In genomic region chr8:125343867-125344266, GRCm38 (mm10) we compare ENCODE assay signal across 10 mouse cellular contexts.
DNase-seq lines count a peak whose midpoint lies in the region; ATAC-seq and TF ChIP-seq lines count a peak whose summit lies in the region.
"Had no signal": no experiment of that assay in that cellular context is flagged by ENCODE, and none has a peak within 500 bp of the region (broad histone marks: within the 10 kb centered on the region; RNA-seq: fewer than 3 reads in every experiment).

No protein-coding gene starts in this region.

- H3K36me3 ChIP-seq in C2C12 (ENCODE audit: control insufficient read depth, insufficient read depth): no peaks in the 10 kb centered on the region
- H3K36me3 ChIP-seq: embryonic facial prominence, embryonic 12.5 days had no signal

- DNase-seq in layer of hippocampus, adult 2 months (ENCODE audit: low spot score in 2 of 2): peak in 1 of 2 experiments; percentile 22
- no peak for DNase-seq in layer of hippocampus, adult 8-10 months (ENCODE audit: low spot score in 2 of 2)
- peak; percentile 69 for DNase-seq in Muller cell, postnatal 12 days (ENCODE audit: inconsistent ontology term)
- DNase-seq in urinary bladder, adult 18-20 months (ENCODE audit: low spot score in 2 of 2): no peak
- DNase-seq in gastrocnemius, postnatal 10 days: no peak
- DNase-seq: heart, postnatal 10 days; thymus, adult 2 months had no signal

- peak; percentile 33; the same call in 1 of the 2 replicates for ATAC-seq in granulocyte monocyte progenitor cell, adult 5-6 weeks (replicated peaks; ENCODE audit: poor library complexity, severe bottlenecking)

- H3K79me2 ChIP-seq in C2C12 (ENCODE audit: control insufficient read depth, insufficient read depth): no peaks in the 10 kb centered on the region

- no peaks in the 10 kb centered on the region for H3K79me3 ChIP-seq in C2C12 (ENCODE audit: low read depth)

- H3ac ChIP-seq in C2C12 (ENCODE audit: control insufficient read depth, insufficient read length, low read depth): no peak overlapping the region

- H3K27me3 ChIP-seq in C2C12 (ENCODE audit: control insufficient read depth, insufficient read depth, insufficient read length): no peaks in the 10 kb centered on the region
- H3K27me3 ChIP-seq: embryonic facial prominence, embryonic 12.5 days had no signal

- H3K4me3 ChIP-seq in layer of hippocampus, adult 2 months: no peak overlapping the region
- no peak overlapping the region for H3K4me3 ChIP-seq in C2C12 (ENCODE audit: insufficient read depth, poor library complexity, severe bottlenecking)
- H3K4me3 ChIP-seq: embryonic facial prominence, embryonic 12.5 days had no signal

- H3K27ac ChIP-seq in layer of hippocampus, adult 2 months: peak overlapping the region; percentile 73
- H3K27ac ChIP-seq: embryonic facial prominence, embryonic 12.5 days had no signal

- TF ChIP-seq CTCF in layer of hippocampus, adult 2 months (conservative IDR thresholded peaks at IDR 0.05): no peak
- TF ChIP-seq CTCF in C2C12 (IDR thresholded peaks at IDR 0.05; ENCODE audit: control insufficient read depth, insufficient read depth, insufficient read length): no peak

TF ChIP-seq in C2C12, 6 proteins besides CTCF, POLR2A, EP300 and RAD21:
- TF ChIP-seq MYOD1 (IDR thresholded peaks at IDR 0.05; ENCODE audit: control insufficient read depth, insufficient read length, low read depth) (peak; percentile 58), MYOG (IDR thresholded peaks at IDR 0.05; ENCODE audit: control insufficient read depth, extremely low read depth, insufficient read length) (no peak), MAX (IDR thresholded peaks at IDR 0.05) (peak; percentile 14), CEBPB (IDR thresholded peaks at IDR 0.05; ENCODE audit: low read depth) (peak; percentile 91), USF1 (IDR thresholded peaks at IDR 0.05; ENCODE audit: low read depth) (no peak), FOSL1 (IDR thresholded peaks at IDR 0.05; ENCODE audit: insufficient read depth, low read length, poor library complexity, severe bottlenecking) (peak; percentile 97)
